Mouse (Mus musculus): Measurements from ENCODE around the gene Fntb.

GRCm38 (mm10) chr12:76889404-76890184 lies 124.2 kb downstream of the Fntb start:
- TF ChIP-seq CTCF (IDR thresholded peaks at IDR 0.05; ENCODE audit: extremely low read depth, insufficient read depth, low read length) (no peak), POLR2A (IDR thresholded peaks at IDR 0.05; ENCODE audit: extremely low read depth, insufficient read depth, low read length) (no peak)
